Mouse (Mus musculus) kidney, embryonic 15.5 days (tissue): Measurements from ENCODE around the gene Kcna1. TPM values are rescaled to one million over a fixed set of nuclear protein-coding genes. Genes with fewer than 3 reads are reported as not detected.

Experiments used
- ATAC-seq: fragments of 200-750 bp; cut with Nextera tagmentation; replicated peaks from 2 replicates; pipeline ENCODE4 v1.8.0; 2017; ENCODE audit warnings: moderate TSS enrichment; ENCODE audit not compliant: low FRiP score
- H3K27ac ChIP-seq: fragments of 300-500 bp; sonication (generic); 2 replicates; pipeline ENCODE4 v1.5.1; 2015; ENCODE audit warnings: mild to moderate bottlenecking, inconsistent platforms
- H3K27me3 ChIP-seq: fragments of 300-500 bp; sonication (generic); 2 replicates; pipeline ENCODE4 v1.6.1; 2015; ENCODE audit warnings: inconsistent platforms
- H3K36me3 ChIP-seq: fragments of 300-500 bp; sonication (generic); 2 replicates; pipeline ENCODE4 v1.6.1; 2015; ENCODE audit warnings: inconsistent platforms
- H3K4me1 ChIP-seq: fragments of 300-500 bp; sonication (generic); 2 replicates; pipeline ENCODE4 v1.6.1; 2015; ENCODE audit warnings: inconsistent platforms
- H3K4me2 ChIP-seq: fragments of 300-500 bp; sonication (generic); 2 replicates; pipeline ENCODE4 v1.6.1; 2015; ENCODE audit warnings: moderate library complexity, mild to moderate bottlenecking, inconsistent platforms
- H3K4me3 ChIP-seq: fragments of 300-500 bp; sonication (generic); replicated peaks from 2 replicates; pipeline ENCODE4 v1.5.1; 2015; ENCODE audit warnings: mild to moderate bottlenecking, inconsistent platforms
- H3K9ac ChIP-seq: fragments of 300-500 bp; sonication (generic); 2 replicates; pipeline ENCODE4 v1.6.1; 2015; ENCODE audit warnings: mild to moderate bottlenecking, inconsistent platforms
- H3K9me3 ChIP-seq: fragments of 300-500 bp; sonication (generic); replicated peaks from 2 replicates; pipeline ENCODE4 v1.6.1; 2016; ENCODE audit warnings: inconsistent platforms
- WGBS: fragments of 180-500 bp; shearing (Covaris S2); methylation state at CpG from one replicate; pipeline ENCODE4 v1.1.7; 2015; ENCODE audit warnings: mixed read lengths; 5-methylcytosine and 5-hydroxymethylcytosine counted together
- polyA plus RNA-seq: library from polyadenylated mRNA; unstranded; fragments of >200 nt; fragmentation: Nextera tagmentation; extraction: Ambion mirVana; gene quantifications from 2 replicates; pipeline ENCODE4 v1.2.1, GENCODE M21; 2015

Gene Kcna1
- polyA plus RNA-seq, 1 experiment from 2014 or later, result 0.48 TPM

GRCm38 (mm10) chr6:126644181-126645043 lies 1.8 kb downstream of the Kcna1 start:
- H3K9ac ChIP-seq, result peak overlapping the region; percentile 31; the same call in 1 of the 2 replicates
- WGBS, result under 1% methylated on average over 66 of the region's 66 CpGs
- H3K4me1 ChIP-seq, result peaks cover 39% of the 10 kb centered on the region
- no peak overlapping the region for H3K27ac ChIP-seq
- peak overlapping the region; percentile 53 for H3K4me3 ChIP-seq
- peak overlapping the region; percentile 98 for H3K4me2 ChIP-seq
- no peaks in the 10 kb centered on the region for H3K9me3 ChIP-seq
- no peaks in the 10 kb centered on the region for H3K36me3 ChIP-seq
- peak; percentile 52 for ATAC-seq
- H3K27me3 ChIP-seq, result peaks cover 82% of the 10 kb centered on the region

GRCm38 (mm10) chr6:126643341-126644055 lies 2.7 kb downstream of the Kcna1 start:
- H3K4me2 ChIP-seq, result peak overlapping the region; percentile 98
- H3K4me1 ChIP-seq, result peaks cover 39% of the 10 kb centered on the region
- H3K4me3 ChIP-seq, result peak overlapping the region; percentile 53
- no peaks in the 10 kb centered on the region for H3K9me3 ChIP-seq
- no peak for ATAC-seq
- WGBS, result 2% methylated on average over 25 of the region's 25 CpGs
- H3K9ac ChIP-seq, result 0 out of 2 replicates have a peak overlapping the region, but pooled peaks have one; percentile 31
- H3K27ac ChIP-seq, result no peak overlapping the region
- H3K36me3 ChIP-seq, result no peaks in the 10 kb centered on the region
- H3K27me3 ChIP-seq, result peaks cover 92% of the 10 kb centered on the region

- H3K4me3 ChIP-seq, result peak overlapping the region; percentile 53
- H3K9me3 ChIP-seq, result no peaks in the 10 kb centered on the region
- no peak overlapping the region for H3K27ac ChIP-seq
- WGBS, result 1% methylated on average over 36 of the region's 36 CpGs
- H3K4me2 ChIP-seq, result peak overlapping the region; percentile 98
- H3K27me3 ChIP-seq, result peaks cover 94% of the 10 kb centered on the region
- H3K9ac ChIP-seq, result no peak overlapping the region
- peaks cover 39% of the 10 kb centered on the region for H3K4me1 ChIP-seq
- ATAC-seq, result no peak
- H3K36me3 ChIP-seq, result no peaks in the 10 kb centered on the region
Measured at GRCm38 (mm10) chr6:126642856-126643321, 3.3 kb downstream of the Kcna1 start.

GRCm38 (mm10) chr6:126628451-126628850 lies 17.7 kb downstream of the Kcna1 start:
- no peak overlapping the region for H3K4me3 ChIP-seq
- ATAC-seq, result no peak
- no peaks in the 10 kb centered on the region for H3K36me3 ChIP-seq
- 72% methylated on average over 7 of the region's 7 CpGs for WGBS
- H3K4me1 ChIP-seq, result no peaks in the 10 kb centered on the region
- no peak overlapping the region for H3K4me2 ChIP-seq
- H3K27me3 ChIP-seq, result no peaks in the 10 kb centered on the region
- H3K9ac ChIP-seq, result no peak overlapping the region
- H3K9me3 ChIP-seq, result no peaks in the 10 kb centered on the region
- no peak overlapping the region for H3K27ac ChIP-seq

GRCm38 (mm10) chr6:126618455-126618854 lies 27.7 kb downstream of the Kcna1 start:
- Histone ChIP-seq H3K4me3 (no peak overlapping the region), H3K4me2 (no peak overlapping the region), H3K4me1 (no peaks in the 10 kb centered on the region), H3K36me3 (no peaks in the 10 kb centered on the region), H3K9ac (no peak overlapping the region), H3K27ac (no peak overlapping the region), H3K9me3 (no peaks in the 10 kb centered on the region), H3K27me3 (no peaks in the 10 kb centered on the region)
- no peak for ATAC-seq
- 83% methylated on average over 4 of the region's 4 CpGs for WGBS

GRCm38 (mm10) chr6:126610746-126611145 lies 35.4 kb downstream of the Kcna1 start:
- H3K36me3 ChIP-seq, result no peaks in the 10 kb centered on the region
- H3K27me3 ChIP-seq, result 0 out of 2 replicates have a peak, but pooled peaks cover 5% of the 10 kb centered on the region
- ATAC-seq, result no peak
- H3K4me1 ChIP-seq, result no peaks in the 10 kb centered on the region
- H3K4me2 ChIP-seq, result no peak overlapping the region
- no peak overlapping the region for H3K27ac ChIP-seq
- no peak overlapping the region for H3K4me3 ChIP-seq
- H3K9ac ChIP-seq, result no peak overlapping the region
- 82% methylated on average over 4 of the region's 4 CpGs for WGBS
- H3K9me3 ChIP-seq, result no peaks in the 10 kb centered on the region

GRCm38 (mm10) chr6:126609193-126609947 lies 36.8 kb downstream of the Kcna1 start:
- Histone ChIP-seq H3K4me2 (no peak overlapping the region), H3K9ac (no peak overlapping the region), H3K4me1 (no peaks in the 10 kb centered on the region), H3K9me3 (no peaks in the 10 kb centered on the region), H3K4me3 (no peak overlapping the region), H3K36me3 (no peaks in the 10 kb centered on the region), H3K27me3 (0 out of 2 replicates have a peak, but pooled peaks cover 5% of the 10 kb centered on the region), H3K27ac (no peak overlapping the region)
- 75% methylated on average over 17 of the region's 17 CpGs for WGBS
- ATAC-seq, result no peak

GRCm38 (mm10) chr6:126601843-126602326 lies 44.3 kb downstream of the Kcna1 start:
- WGBS, result 87% methylated on average over 13 of the region's 13 CpGs
- ATAC-seq, result no peak
- no peak overlapping the region for H3K27ac ChIP-seq
- H3K4me3 ChIP-seq, result no peak overlapping the region
- no peaks in the 10 kb centered on the region for H3K9me3 ChIP-seq
- no peak overlapping the region for H3K9ac ChIP-seq
- no peaks in the 10 kb centered on the region for H3K4me1 ChIP-seq
- no peaks in the 10 kb centered on the region for H3K36me3 ChIP-seq
- H3K4me2 ChIP-seq, result no peak overlapping the region
- no peaks in the 10 kb centered on the region for H3K27me3 ChIP-seq

- Histone ChIP-seq H3K36me3 (no peaks in the 10 kb centered on the region), H3K4me3 (no peak overlapping the region), H3K27me3 (no peaks in the 10 kb centered on the region), H3K9ac (no peak overlapping the region), H3K9me3 (no peaks in the 10 kb centered on the region), H3K4me1 (no peaks in the 10 kb centered on the region), H3K27ac (no peak overlapping the region), H3K4me2 (no peak overlapping the region)
- no peak for ATAC-seq
- 84% methylated on average over 3 of the region's 3 CpGs for WGBS
Measured at GRCm38 (mm10) chr6:126599201-126599995, 46.8 kb downstream of the Kcna1 start.

GRCm38 (mm10) chr6:126597741-126598140 lies 48.4 kb downstream of the Kcna1 start:
- no peak overlapping the region for H3K4me2 ChIP-seq
- no peak overlapping the region for H3K4me3 ChIP-seq
- no peaks in the 10 kb centered on the region for H3K36me3 ChIP-seq
- H3K9me3 ChIP-seq, result no peaks in the 10 kb centered on the region
- no peak overlapping the region for H3K27ac ChIP-seq
- no peaks in the 10 kb centered on the region for H3K4me1 ChIP-seq
- 90% methylated on average over 4 of the region's 4 CpGs for WGBS
- no peak overlapping the region for H3K9ac ChIP-seq
- H3K27me3 ChIP-seq, result no peaks in the 10 kb centered on the region
- no peak for ATAC-seq
